Mouse (Mus musculus) megakaryocyte, adult 5-6 weeks (primary cell): ENCODE measurements around the gene Myo16. TPM values are rescaled to one million over a fixed set of nuclear protein-coding genes. Genes with fewer than 3 reads are reported as not detected.

Experiments
- ATAC-seq: 2 replicates; pipeline ENCODE4 v1.8.0; 2016; ENCODE audit warnings: mild to moderate bottlenecking, inconsistent platforms; ENCODE audit not compliant: poor library complexity, severe bottlenecking
- total RNA-seq, 2 experiments: library from RNA; stranded (forward) in 1 of 2; stranded (reverse) in 1 of 2; fragments of 153-499, 151-499 nt in 1 of 2; fragments of 221-1000, 200-1000 nt in 1 of 2; gene quantifications; 2 replicates each; pipeline versions ENCODE4 v1.2.3 to v1.2.4; 2015 to 2017

Gene Myo16
- total RNA-seq, 2 experiments from 2014 or later: not detected

DNA sequence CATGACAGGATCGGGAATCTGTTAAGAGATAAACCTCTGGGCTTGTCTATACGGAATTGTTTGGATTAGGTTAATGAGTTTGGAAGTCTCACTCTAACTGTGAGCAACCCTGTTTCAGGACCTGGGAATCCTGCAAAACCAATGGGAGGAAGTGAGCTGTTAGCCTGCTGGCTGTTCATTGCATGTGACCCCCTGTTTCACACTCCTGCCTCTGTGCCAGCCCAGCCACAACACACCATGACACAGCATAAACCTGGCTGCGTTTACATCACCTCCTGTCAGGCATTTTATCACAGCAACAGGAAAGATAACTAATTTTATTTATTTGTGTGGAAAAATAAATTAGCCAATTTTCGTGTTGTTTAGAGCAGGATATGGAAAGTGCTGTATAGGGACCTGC lies 138.9 kb downstream of the Myo16 start:
- no peak for ATAC-seq

DNA sequence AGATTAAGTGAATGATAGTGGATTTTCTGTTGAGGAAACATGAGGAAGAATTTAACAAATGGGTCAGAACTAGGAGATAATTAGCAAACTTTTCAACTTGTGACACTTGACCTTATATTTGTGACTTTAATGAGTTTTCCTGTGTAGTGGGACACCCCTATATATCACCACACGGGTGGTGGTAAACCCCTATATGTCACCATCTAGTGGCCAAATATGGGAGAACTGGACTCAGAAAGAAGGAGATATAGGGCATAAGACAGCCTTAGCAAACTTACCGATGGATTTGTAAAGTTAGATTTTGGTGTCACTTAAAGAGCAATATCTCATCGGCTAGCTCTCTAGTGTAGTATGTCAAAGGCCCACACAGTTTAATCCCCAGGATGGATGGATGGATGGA lies 147.1 kb downstream of the Myo16 start:
- ATAC-seq: no peak

DNA sequence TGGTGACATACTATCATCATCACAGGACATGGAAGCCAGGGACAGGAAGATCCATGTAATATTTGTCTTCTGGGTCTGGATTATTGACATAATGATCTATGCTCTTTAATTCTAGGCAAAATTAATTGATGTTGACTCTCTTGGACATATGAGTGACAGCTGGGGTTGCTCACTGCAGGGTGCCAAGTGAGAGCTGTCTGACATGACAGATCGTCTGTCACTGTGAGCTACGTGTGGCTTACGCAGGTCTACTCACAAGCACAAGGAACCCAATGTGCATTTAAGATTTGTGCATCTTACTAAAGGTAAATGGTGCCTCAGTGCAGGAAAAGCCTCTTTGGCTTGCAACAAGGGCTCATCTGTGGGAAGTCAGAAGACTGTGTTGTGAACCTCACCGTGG lies 149.3 kb downstream of the Myo16 start:
- no peak for ATAC-seq

DNA sequence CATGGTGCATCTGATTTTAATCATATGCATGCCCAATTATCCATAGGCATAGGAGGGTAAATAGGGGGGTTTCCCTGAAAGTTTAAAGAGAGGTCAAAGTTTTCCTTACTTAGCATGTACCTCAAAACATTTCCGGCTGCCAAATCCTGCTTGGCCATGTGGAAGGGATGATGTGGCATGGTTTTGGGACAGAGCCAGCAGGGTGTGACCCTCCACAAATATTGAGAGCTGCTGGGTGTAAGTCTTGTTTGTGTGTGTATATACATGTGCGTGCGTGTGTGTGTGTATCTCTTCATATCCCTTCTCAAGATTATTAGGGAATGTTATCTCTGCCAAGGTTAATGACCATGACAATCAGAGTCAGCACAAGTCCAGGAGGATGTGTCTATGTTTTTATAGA lies 150.3 kb downstream of the Myo16 start:
- ATAC-seq: no peak

DNA sequence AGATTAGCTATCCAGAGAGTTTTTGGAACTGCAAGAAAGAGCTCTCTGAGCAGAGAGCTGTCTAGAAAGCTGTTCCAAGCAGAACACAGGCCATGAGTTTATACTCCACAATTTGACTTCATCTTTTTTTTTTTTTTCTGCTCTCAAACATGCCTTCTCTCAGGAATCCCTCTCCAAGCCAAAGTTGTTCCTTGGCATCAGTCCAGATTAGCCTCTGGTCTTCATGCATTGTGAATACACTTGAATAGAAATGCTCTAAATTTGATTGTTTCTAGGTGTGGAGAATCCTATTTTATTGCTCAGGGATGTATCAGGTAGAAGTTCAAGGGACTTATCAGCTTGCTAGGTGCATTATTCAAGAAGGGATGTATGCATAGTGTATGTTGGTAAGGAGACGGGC lies 151.0 kb downstream of the Myo16 start:
- ATAC-seq: no peak

DNA sequence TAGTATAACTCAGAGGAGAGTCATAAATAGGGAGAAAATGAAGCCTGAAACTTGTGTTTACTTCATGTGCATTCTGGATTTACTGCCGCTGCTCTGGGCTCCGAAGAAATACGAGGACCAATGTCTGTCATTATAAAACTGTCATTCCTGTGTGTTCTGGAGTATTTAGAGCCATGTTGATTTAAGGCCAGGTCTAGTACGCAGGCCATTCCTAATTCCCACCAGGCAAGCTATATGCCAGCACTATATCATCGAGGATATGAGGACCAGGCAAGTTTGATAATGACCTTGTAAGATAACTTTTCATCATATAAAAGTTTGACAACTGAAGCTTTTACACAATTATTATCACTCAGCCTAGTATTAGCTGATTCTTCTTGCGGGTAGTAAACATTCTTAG lies 153.6 kb downstream of the Myo16 start:
- no peak for ATAC-seq

DNA sequence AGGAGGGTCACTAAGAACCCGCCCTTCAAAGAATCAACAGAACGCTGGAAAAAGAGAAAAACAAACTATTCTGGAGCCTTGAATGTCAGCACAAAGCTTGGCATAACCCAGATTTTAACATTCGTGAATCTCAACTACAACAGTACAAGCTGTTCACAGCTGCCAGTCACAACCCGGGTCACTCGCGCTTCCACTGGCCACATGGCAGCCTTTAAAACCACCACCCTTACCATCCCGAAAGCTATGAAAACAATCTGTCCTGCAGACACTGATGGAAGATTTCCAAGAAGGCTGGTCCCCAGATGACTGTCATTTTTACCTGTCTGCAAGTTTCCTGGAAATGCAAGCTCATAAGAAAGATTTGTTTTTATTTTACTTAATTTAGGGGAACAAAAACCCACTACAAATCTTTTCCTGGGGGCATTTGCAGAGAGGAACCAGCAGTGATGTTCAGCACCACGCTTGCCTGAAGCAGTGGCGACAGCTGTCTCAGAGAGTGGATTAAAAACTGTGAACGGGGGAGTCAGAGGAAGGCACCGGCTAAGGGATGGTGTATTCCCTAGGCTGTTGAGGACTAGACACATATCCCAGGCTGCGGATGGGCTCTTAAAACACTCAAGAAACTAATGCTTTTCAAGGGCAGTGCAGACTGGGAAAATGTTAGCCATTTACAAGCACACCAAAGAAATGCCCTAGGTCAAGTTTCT lies 154.2 kb downstream of the Myo16 start:
- no peak for ATAC-seq

DNA sequence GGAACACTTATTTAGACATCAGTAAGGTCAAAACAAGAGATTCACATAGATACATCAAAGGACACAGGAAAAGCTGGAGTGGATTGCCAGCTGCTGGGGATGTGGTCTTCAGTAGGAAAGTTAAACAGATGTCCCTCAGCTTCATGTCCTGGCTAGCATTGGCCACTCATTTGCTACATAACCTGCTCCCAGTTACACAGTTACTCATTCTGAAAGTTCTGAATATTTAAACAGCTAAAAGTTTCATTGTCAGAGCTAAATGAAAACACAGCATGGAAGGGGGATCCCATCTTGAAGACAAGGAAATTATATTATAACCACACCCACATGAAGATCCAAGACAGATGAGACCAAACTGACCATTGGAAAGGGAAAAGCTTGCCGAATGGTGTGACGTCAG lies 156.8 kb downstream of the Myo16 start:
- no peak for ATAC-seq

DNA sequence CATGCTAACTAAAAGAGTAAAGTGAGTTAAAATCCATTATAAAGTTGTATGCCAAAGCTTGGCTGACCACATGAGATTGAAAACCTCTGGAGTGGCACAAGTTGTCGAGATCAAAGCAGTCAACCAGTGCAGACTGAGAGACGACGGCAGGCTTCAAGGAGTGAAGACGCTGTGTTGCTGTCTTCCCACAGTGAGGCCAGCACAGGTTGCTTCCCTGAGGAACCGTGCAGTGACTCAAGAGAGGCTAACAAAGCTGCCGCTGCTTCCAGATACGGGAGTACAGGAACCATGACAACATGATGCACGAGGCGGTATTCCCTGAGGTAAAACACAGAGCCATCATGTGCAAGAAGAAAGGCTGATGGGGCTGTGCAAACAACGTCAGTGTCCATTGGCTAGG lies 158.6 kb downstream of the Myo16 start:
- ATAC-seq: no peak

DNA sequence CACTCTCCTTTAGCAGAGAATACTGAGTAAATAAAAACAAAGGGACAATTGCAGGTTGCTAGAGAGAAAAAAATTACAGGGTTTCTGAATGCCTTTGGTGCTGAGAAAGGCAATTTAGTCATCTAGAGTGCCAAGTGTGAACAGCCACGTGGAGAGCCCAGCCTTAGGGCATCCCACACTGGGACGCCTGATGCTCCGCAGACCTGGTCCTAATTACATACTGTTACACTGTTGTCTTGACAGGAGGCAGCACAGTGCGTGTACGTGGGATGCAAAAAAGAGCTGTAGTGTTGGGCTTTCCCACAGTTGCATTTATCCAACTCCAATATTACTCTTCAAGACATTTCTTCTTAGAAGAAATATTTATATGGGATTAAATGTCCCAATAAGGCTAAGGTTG lies 162.5 kb downstream of the Myo16 start:
- no peak for ATAC-seq

DNA sequence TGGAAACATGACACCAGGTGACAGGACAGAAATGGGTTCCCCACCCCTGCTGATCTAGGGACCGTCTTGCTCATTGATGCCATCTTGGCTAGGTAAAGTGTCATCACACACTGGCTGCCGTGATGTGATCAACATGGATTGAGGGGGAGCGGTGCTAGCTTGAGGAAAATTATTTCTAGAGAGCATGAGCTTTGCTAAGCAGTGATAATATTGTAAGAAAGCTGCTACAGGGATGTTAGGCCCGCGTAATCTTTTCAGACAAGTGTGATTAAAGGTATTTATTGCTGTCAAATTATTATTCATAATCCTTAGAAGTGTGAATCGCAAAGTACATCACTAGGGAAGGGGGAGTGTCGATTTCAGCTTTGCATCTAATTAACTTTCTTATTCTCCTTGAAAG lies 164.4 kb downstream of the Myo16 start:
- ATAC-seq: no peak

DNA sequence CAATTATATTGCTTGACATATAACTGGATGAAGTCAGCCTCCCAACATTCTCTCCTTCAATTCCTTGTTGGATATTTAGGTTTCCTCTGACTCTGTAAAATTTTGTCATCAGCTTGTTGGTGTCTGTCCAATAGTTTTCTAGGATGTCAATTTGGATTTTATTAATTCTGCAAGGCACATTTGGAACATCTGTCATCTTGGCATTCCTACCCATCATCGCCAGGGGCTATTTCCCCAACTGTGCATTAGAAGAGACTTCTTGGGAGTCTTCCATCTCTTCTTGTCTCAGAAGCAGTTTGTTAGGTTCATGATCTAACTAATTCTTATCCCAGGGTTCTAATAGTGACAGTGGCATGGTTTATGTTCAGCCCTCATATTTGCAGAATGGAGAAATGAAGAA lies 196.7 kb downstream of the Myo16 start:
- ATAC-seq: no peak

DNA sequence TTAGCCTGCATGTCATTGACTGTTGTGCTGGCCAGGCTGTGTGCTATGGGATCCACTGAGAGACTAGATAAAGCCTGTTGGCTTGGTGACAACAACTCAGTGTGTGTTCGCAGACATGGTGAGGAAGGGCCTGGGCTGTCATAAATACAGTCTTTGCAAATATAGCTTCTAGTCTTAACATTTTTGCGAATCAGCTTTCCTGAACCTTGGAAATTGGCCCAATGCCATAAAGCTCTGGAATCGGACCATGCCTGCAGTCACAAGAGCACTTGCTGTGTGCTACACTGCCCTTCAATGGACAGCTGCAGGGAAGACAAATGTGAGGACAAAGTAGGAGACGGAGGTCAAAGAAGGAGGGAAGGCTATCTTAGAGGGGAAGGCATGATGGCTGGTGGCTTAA lies 205.0 kb downstream of the Myo16 start:
- ATAC-seq: no peak

DNA sequence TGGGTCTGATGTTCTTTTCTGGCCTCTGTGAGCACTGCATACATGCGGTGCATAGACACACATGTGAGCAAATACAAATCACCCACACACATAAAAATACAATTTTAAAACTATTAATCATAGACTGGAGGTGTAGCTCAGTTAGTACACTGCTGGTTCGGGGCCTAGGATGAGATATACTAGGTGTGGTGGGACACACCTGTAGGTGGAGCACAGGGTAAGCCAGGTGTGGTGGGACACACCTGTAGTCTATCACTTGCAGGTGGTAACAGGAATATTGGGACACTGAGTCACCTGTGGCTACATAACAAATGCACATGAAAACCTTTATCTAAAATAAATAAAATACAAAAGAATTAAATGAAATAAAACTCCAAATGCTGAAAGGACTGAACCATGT lies 209.2 kb downstream of the Myo16 start:
- ATAC-seq: no peak

DNA sequence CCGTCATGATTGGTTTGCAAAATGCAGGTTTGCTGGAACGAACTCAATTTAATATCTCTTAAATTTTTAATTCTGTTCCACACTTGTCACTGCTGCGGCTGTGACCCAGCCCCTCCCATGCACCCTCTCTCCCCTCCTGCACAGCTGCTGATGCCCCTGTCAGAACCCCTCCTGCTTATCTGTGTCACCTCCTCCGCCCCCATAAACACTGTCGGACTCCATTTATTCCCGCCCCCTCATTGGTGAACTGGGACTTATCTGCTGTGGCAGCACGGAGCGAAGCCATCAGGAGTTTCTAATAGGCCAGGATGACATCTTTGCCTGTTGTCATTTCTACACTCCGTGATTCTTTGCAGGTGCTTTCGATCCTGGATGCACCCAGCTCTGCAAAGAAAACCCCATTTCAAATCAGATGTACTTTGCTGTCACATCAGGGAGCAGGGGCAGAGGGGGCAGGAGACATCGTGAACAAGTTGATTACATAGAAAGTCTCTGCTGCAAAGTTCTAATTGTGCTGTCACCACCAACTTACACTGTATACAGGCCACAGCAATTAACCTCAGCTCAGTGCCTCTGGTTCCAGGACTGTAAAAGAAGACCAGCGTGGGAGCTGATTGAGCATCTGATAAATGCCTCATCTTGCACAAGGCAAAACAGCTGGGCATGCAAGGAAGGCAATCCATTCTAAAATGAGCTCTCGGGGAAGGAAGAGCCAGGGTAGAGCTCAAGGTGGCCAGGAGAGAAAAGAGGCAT lies 210.1 kb downstream of the Myo16 start:
- no peak for ATAC-seq

DNA sequence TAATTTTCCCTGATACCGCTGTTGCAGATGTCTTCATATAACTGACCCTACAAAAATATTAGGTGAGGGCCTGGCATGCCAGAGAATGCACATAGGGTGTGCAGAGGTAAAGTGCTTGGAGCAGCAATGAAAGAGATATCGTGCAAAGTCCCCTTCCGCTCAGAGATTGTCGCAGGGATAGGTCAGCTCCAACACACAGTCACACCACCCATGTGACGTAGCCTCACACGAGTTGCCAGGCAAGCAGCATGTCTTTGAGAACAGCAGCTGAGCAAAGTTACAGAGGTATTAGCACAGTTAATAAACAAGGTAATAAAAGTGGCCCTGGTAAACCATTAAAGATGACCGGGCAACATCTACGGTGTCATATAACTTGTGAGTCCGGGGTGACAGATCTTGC lies 212.4 kb downstream of the Myo16 start:
- no peak for ATAC-seq

DNA sequence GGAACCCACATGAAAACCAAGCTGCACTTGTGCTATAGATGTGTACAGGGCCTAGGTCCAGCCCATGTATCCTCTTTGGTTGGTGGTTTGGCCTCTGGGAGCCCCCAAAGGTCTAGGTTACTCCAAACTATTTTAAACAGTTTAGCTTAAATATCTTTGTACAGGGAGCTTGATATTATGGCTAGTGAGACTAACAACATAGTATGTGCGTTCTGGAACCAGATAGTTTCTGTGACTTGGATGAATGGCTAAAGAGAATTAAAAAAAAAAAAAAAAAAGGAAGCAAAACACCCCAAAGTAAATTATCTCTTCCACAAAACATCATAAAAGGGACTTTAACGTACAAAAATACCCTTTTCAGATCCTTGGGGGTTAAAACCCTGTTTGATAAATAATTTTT lies 218.9 kb downstream of the Myo16 start:
- no peak for ATAC-seq

DNA sequence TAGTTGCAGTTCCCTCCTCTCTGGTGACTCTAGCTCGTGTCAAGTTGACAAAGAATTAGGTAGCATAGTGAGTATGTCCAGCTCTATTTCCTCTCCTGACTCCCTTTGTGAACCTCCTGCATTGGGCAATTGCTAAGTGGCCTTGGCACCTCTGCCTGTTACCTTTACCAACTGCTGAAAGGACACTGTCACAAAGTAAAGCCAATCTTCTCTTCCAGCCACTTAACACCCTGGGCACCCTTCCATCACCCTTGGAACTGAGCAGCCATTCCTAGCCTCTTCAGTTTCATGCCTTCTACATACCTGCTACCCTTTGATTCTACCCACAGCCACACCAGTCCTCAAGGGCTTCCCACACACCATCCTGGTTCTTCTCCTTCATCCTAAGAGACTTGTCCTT lies 233.4 kb downstream of the Myo16 start:
- no peak for ATAC-seq

DNA sequence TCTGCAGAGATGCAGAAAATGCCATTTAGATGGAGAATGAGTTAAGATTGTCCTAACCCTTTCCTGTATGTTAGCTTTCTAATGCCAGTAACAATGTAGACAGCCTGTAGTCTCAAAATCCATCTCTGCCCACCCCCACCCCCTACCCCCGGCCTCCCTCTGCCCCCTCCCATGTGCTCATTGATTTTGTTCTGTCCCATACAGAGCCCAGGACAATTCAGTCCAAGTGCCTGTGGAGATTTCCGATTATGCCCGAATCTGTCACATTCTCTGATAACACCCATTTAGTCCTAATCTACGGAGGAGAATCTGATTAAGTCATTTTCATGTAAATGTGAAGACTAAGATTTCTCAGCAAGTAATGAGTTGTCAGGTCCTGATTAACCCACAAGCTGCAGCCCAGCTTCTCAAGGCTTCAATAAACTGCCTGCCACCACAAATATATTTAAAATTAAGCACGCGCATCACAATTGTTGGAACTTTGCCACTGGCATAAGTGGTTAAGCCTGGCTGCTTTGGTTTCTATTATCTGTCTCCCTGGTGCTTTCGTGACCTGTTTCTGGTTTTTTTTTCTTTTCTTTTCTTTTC lies 237.5 kb downstream of the Myo16 start:
- ATAC-seq: no peak

DNA sequence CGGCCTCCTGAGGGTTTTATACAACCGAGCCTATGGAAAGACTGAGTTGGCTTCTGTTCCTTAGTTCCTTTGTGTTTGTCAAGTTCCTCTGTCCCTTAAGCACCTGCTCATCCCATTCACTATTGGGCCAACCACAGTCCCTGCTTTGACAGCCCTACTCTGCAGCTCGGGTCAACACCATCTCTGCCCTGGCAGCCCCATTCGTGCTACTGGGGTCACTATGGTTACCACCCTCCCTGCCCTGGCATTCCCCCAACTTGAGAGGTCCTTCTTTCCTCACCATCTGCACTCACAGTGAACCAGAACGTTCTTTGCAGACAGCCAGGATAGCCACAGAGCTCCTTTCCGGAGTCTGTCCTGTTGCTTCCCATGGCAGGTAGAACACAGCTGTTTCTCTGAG lies 238.2 kb downstream of the Myo16 start:
- ATAC-seq: no peak

DNA sequence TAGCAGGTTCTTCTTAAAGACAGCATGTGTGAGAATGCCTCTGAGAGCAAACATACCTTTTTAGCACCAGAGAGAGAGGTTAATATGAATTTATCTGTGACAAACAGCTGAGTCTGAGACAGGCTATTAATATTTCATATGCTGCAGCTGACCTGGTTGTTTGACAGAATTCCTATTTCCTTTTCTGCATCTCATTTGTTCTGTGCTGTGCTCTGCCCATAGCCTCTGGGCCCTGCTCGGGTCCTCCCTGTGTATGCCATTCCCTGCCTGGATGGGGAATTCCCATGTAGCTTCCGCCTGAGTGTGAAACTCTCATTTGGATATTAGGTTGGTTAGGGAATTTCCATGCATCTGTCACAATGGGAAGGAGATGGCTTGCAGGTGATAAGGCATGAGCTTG lies 240.8 kb downstream of the Myo16 start:
- ATAC-seq: no peak

DNA sequence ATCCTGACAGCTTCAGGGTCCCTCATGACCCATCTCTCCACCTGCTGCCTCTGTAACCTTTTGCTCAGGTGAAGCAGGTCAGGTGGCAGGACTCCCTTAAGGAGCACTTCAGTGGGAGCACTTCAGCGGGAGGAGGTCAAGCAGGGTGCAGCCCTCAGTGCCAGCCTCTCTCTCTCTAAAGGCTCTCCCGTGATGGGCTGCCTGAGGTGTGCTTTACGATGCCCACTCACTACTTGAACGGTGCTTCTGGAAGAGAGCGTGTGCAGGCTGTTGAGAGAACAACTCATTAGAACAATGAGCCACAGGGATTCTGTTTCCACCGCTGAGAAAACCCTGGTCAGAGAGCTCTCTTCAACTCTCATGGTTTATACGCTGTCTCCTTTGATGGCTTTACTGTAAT lies 241.4 kb downstream of the Myo16 start:
- no peak for ATAC-seq
